Mouse (Mus musculus) lung, postnatal 10 days (tissue): ENCODE data around the gene Brpf1.

ENCODE experiments used
- DNase-seq: peaks from one replicate; pipeline ENCODE4 v3.0.0; 2021

Gene Brpf1

GRCm38 (mm10) chr6:113306986-113307349 is at the start of gene Brpf1:
TSS of gene Brpf1 (plus strand) at chr6:113307137.
- no peak for DNase-seq

GRCm38 (mm10) chr6:113261174-113261858 is 45.6 kb upstream of the Brpf1 start:
- DNase-seq, result no peak

DNA sequence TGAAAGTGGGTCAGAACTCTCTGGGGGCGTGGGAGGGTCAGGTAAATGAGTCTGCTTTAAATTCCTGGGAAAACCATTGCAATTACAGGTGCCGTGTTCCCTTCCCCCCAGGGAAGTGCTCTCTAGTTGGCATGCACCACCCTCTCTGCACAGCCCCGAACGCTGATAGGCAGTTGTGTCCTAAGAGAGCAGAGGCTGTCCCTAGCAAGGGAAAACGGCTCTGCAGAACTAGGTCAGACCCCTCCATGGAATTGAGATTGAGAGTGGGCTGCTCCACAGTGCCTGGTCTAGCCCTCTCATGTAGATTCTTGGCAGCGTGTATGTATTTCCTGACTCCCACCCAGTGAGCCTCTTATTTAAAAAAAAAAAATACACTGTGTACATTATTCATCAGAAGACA is 43.4 kb upstream of the Brpf1 start:
- DNase-seq, result no peak

DNA sequence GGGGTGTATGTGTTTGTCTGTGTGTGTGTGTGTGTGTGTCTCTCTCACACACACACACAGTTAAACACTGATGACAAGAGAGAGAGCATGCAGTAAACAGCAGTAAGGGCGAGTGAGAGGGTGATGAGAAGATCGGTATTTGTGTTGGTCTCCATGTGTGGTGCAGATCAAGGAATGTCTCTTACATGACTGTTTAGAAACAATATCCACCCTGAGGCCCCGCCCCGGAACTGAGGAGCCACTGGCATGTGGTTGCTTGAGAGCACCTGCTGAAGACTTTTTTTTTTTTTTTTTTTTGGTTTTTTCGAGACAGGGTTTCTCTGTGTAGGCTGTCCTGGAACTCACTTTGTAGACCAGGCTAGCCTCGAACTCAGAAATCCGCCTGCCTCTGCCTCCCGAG is 42.5 kb upstream of the Brpf1 start:
- no peak for DNase-seq

DNA sequence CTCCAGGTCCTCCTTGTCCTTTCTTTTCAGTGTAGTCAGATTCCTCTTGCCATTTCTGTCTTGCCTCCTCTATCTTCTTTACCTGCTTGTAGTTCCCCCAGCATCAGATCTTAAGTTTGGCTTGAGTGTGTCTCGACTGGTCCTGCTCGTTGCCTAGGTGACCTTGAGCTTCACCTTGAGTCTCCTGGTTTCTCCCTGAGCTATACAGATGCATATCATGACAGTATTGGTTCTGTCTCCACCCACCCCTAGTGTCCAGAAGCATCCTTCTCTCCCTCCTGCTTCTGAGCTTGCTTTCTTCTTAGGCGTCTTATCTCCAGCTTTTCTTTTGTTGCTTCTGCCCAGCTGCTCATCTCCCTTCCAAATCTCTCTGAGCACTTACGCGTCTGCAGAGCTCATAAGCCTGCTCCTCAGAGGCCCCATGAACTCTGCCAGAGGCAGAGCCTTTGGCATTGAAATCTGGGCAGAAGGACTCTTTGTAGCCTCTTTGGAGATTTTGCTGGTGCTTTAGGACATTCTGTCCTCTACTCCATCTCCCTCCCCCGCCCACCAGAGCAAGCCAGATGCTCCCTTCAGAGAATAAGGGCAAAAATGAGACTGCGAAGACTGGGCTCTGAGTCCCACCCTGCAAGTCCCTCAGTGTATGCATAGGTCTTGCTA is 39.8 kb upstream of the Brpf1 start:
- no peak for DNase-seq

DNA sequence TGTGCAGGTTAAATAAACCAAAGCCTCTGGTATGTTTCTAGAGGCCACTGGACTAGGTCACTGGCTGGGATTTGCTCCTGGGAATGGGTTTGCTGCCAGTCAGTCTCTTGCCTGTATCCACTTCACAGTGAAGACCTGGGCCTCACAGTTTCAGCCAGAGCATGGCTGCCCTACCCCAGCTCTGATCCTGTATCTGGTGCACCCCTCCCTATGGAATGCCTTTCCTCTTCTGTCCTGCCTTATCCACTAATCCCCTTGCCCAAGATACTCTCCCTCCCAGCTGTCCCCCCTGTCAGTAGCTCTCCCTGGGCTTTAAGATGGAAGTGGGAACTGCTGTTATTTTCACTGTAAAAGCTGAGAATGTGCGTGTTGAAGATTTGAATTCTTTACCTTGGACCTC is 38.9 kb upstream of the Brpf1 start:
- DNase-seq, result no peak

DNA sequence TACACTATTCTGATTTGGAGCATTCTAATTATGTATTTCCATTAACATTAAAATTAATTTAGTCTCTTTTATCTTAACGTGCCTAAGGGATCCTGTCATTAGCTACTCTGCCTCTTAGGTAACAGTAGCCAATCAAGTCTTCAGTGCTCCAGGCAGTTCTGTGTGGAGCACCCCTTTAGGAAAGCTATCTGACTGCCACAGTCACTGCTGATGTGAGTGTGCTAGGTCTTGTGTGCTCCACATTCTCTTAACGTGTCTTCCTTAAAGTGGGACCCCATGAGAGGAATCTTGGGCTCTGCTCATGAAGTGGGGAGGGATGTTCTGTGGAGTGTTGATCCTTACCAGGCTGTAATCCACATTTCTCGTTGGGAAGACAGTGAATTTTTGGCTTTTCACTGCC is 34.6 kb upstream of the Brpf1 start:
- DNase-seq, result no peak

GRCm38 (mm10) chr6:113276846-113277245 is 30.1 kb upstream of the Brpf1 start:
- DNase-seq, result no peak

DNA sequence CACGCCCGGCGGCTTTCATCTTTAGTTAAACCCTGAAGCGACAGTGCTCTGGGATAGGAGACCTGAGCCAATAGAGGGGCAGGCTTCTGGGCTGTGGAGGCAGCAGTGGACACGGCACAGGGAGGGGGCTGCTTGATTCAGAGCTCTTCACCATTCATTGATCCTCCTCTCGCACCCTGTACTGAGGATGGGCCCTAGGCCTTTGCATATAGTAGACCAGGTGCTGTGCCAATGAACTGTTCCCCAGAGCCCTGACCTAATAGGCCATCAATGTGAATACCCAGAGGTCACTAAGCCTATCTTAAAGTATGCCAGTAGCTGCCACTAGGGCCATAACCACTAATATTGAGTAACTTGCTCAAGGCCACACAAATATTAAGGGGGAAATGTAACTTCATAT is 25.3 kb upstream of the Brpf1 start:
- DNase-seq, result no peak

DNA sequence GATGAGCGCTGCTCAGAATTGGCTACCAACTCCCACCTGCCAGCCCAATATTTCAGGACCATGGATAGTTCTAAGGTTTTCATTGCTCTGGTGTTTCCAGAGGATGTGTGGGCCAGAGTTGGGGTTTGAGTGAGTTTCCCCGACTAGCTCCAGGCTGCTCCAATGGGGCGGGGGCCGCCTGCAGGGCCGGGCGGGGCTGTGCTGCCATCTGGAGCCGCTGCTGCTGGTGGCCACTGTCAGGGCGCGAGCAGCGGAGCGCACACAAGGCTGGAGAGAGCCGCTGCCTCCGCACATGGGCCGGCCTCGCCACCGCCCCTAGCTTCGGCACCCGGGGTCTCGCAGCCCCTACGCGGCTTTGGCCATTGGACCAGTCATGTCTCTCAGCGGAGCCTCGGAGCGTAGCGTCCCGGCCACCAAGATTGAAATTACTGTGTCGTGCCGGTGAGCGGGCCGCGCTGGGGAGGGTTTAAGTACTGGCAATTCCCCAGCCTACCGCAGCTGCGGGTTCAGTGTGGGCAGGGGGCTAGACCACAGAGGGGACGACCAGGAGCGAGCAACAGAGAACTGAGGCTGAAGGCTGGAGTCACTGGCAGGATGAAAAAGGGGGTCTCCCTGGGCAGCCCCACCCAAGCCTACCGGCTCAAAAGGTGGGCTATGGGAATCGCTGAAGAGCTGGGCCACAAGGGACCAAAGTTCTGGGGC is 24.7 kb upstream of the Brpf1 start, which contains the start of gene Cpne9:
Gene Cpne9, plus strand, starts transcription at position 207 of the 702 bp plus-strand sequence.
- peak; percentile 27 for DNase-seq

DNA sequence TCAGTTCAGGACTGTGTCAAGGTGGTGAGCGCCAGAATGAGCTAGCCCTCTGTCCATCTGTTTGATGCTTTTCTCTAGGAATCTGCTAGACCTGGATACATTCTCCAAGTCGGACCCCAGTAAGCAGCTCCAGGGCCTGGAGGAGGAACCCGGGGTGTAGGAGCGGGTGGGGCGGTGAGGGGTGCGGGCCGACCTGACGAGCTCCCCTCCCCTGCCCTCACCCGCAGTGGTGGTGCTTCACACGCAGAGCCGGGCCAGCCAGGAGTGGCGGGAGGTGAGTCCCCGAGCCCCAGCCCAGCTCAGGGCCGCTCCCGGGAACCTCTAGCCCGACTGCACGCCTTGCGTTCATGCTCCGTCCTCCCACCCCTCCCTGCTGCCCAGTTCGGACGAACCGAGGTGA is 24.0 kb upstream of the Brpf1 start:
- no peak for DNase-seq

DNA sequence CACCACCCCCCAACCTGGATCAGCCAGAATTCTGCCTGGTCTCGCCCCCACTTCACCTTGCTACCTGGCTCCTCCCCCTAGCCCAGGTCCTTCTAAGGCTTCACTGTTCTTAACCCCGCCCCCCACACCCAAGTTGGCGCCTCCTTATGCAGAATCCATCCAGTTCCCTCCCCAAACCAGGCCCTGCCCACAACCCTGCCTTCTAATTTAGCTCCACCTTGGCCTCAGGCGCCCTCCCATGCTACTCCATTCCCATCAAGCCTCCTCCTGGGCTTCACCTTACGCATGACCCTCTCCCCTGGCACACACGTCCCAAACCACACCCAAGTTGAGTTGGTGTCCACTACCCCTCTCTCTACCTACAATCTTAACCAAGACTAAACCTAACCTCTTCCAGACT is 23.4 kb upstream of the Brpf1 start:
- peak; percentile 18 for DNase-seq

GRCm38 (mm10) chr6:113284931-113285330 is 22.0 kb upstream of the Brpf1 start:
- DNase-seq, result no peak

GRCm38 (mm10) chr6:113286316-113286715 is 20.6 kb upstream of the Brpf1 start:
- no peak for DNase-seq

DNA sequence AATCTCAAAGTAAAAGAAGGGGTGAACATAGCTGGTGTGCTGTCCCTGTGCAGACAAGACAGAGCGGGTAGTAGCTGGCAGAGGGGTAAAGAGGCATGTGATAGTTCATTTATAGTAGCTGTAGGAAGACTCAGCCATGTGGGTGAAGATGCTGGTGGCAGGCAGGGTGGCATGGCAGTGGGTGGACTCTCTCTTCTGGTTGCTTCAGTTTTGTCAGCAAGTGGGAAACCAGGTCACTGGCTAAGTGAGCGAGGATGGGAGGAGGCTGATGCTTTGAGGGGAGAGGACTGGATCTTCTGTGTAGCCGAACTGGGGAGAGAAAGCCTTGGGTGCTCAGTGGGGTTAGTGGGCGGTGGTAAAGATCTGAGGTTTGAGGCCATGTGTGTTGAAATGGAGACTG is 19.7 kb upstream of the Brpf1 start:
- no peak for DNase-seq

DNA sequence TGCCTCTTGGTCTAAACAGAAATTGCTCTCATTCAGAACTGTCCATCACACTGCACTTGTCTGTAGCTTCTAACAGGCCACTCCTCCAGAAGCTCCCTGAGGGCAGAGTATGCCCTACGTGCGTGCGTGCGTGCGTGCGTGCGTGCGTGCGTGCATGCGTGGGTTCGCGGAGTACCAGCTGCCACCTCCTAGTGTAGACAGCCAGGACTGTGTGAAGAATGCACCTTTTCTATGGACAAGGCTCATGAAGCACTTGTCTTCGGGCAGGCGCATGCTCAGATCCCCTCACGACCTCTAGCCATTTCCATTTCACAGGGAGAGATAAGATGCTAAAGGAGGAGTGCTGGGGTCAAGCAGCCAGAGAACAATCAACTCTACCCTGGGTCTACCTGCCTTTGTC is 17.6 kb upstream of the Brpf1 start:
- DNase-seq, result no peak

DNA sequence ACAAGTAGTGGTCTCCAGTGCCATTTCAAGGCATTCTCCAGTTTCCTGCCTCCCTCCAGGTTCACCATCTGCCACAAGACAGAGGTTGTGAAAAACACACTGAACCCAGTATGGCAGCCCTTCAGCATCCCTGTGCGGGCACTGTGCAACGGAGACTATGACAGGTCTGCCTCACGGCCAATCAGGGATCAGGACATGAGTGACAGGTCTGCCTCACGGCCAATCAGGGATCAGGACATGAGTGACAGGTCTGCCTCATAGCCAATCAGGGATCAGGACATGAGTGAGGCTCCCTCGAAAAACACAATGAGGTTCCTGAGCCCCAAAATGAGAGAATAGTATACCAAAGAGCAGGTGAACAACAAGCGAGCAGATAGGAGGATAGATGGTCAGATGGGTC is 16.6 kb upstream of the Brpf1 start:
- no peak for DNase-seq

- no peak for DNase-seq
Measured at GRCm38 (mm10) chr6:113292938-113293337, 14.0 kb upstream of the Brpf1 start.

- DNase-seq, result no peak
Measured at GRCm38 (mm10) chr6:113296046-113296445, 10.9 kb upstream of the Brpf1 start.

DNA sequence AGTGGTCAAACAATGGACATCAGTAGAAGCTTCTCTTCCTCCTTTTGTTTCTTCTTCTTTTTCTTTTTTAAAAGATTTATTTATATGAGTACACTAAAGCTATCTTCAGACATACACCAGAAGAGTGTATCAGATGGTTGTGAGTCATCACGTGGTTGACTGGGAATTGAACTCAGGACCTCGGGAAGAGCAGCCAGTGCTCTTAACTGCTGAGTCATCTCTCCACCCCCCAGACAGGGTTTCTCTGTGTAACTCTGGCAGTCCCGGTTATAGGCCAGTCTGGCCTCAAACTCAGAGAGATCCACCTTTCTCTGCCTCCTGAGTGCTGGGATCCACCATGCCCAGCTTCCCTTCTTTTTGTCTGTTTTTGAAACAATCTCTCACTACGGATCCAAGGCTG is 10.3 kb upstream of the Brpf1 start:
- DNase-seq, result no peak

- DNase-seq, result no peak
Measured at GRCm38 (mm10) chr6:113301350-113301749, 5.6 kb upstream of the Brpf1 start.

DNA sequence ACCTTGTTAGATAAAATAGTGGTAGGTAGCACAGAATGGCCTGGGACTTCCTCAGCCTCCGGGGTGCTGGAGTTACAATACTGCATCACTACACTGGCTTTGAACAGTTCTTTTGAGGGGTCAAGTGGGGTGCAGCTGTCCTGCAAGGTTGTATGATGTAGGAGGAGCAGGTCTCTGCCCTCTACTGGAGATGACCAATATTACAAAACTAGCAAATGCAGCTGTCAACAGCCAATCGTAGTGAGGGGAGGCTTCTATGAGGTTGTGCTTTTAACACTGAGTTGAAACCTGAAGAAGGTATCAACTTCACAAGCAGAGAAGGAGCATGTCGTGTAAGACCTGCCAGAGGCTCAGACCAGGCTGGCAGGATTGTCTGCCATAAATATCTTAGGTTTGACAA is 4.7 kb upstream of the Brpf1 start:
- peak; percentile 24 for DNase-seq

- DNase-seq, result peak; percentile 100
Measured at GRCm38 (mm10) chr6:113306322-113306985, 483 bp upstream of the Brpf1 start.
